Mouse (Mus musculus) lung, postnatal 0 days (tissue): Measurements from ENCODE around the gene Gart.

Experiments used
- CTCF ChIP-seq: IDR thresholded peaks from 2 replicates; pipeline ENCODE4 v1.5.1; 2016; ENCODE audit warnings: antibody characterized with exemption, mild to moderate bottlenecking
- EP300 ChIP-seq: IDR thresholded peaks from 2 replicates; pipeline ENCODE4 v1.6.1; 2016; ENCODE audit warnings: antibody characterized with exemption, mild to moderate bottlenecking, control low read depth

GRCm38 (mm10) chr16:91601693-91602092 lies 45.1 kb downstream of the Gart start:
- no peak for TF ChIP-seq CTCF
- no peak for TF ChIP-seq EP300
